Mouse (Mus musculus): ENCODE measurements around the gene Gpr68.

Gpr68 gene

DNA sequence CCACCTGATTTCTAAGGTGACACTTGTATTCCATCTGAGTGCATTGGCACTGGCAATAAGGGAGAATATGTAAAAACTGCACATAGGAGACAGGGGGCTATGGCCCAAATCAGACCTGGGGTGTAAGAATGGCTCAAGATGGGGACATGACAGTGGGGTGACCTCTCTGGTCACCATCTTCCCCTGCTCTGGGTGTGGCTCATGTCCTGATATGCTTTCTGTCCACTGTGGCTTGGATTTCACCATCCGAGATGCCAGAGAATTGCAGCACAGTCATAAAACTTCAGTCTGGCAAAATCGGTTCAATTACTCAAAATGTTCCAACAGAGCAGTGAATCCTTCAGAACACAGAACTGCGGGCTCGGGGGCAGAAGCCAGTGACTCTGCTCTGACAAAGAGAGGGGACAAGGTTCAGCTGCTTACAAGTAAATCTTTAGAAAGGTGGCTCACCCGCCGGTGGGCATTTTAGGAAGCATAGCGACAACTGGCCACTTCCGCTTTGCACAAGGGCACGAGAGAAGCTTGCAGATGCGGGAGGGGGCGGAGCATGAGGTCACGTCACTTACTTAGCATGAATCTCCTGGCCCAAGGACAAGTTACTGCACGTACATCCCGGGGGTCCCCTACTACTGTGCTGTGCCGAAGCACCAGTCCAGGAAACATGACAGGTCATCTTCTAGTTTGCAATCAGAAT, 16.8 kb upstream of the Gpr68 start:
- DNase-seq (ENCODE audit: low spot score) = no peak

DNA sequence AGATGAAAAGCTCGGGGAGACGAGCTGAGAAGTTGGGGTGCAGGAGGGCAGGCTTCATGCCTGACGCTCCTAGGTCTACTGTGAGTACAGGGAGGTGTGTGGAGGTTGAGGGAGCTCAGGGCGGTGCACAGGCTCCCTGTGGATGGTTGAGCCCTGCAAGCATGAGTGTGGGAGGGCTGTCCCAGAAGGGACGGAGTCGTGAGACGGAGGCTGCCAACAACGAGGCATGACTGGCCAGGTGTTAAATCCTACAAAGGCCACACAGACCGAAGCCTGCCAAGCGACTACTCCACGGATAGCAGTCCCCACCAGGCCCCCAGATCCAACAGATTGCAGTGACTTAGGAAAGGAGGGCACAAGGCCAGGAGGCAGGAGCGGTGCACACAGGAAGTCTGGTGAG, 2.7 kb upstream of the Gpr68 start:
- peak; percentile 41 for DNase-seq (ENCODE audit: low spot score)

DNA sequence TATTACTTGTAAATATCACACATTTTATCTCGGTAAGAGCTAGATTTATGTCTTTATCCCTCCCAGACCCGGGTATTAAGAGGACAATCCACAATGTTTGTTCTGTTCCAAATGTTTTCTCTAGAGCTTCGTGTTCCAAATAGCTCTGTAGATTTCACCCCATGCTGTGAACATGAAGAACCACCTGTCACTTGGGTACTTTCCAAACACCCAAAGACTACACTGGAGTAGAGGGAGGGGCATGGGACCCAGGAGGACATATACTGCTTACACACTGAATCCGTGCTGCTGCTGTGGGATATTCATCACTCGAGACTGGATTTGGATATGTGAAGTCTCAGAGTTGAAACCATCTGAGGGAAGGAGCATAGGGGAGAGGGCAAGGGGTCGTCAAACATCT, 1.8 kb upstream of the Gpr68 start:
- DNase-seq (ENCODE audit: low spot score) = no peak

DNA sequence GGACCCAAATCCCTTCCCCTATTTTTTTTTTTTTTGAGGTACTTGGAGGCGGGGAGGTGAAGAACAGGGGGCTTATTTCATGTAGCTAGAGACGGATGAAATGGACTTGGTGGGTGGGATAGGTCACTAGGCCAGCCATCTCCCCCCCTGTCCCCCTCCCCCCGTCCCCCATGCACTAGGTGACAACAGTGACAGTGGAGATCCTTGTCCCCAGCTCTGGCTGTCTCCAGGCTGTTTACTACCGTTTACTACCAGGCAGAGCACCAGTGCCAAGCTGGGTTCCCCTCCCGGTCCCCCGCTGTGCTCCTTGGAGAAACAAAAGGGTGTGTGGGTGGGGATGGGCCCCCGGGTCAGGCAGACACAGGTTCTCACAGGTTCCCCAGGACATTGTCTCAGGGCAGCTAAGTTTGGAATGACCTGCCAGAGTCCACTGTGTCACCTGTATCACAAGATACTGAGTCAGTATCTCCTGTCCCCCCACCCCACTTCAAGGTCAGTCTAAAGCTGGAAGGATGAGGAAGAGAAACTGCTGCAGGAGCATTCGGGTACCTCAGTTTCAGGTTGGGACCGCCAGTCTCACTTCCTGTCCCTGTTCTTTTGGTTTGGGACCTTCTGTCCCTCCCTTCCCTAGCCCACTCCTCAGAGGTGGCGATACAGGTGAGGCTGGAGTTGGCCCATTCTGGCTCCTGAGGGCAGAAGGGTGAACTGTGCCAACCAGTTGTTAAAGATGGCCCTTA, 468 bp upstream of the Gpr68 start:
- DNase-seq (ENCODE audit: low spot score) = no peak

DNA sequence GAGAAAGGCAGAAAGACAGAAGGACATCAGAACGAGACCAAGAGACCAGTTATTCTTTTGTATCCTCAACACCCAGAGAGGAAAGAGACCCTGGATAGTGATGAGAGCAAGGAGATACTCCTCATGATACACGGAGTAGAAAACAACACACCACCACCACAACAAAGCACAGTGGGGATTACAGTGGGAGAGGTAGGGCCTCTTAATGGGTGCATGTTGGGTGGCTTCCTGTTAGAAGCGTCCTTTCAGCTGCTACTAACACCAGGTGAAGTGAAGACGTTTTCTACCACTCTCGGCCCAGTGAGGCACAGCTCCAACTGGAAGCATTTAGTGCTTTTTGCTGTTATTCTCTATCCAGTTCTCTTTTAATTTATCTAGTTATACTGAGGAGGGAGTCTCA, 1.1 kb downstream of the Gpr68 start:
- DNase-seq (ENCODE audit: low spot score) = no peak

DNA sequence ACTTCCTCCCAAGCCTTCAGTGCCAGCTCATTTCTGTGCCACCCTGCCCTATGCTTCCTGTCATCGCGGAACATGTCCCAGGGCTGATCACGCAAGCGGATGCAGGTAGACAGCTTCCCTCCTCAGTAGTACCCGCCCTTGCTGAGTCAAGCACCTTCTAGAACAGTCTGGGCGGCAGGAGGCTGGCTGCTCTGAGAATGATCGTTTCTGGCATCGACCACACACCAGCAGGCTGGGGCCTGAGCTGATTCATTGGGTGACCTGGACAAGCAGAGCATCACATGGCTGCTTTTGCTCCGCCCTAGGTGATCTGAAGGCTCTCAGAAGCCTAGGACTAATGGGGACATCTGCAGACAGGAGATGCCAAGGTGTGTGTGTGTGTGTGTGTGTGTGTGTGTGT, 4.2 kb downstream of the Gpr68 start:
- DNase-seq (ENCODE audit: low spot score) = no peak

DNA sequence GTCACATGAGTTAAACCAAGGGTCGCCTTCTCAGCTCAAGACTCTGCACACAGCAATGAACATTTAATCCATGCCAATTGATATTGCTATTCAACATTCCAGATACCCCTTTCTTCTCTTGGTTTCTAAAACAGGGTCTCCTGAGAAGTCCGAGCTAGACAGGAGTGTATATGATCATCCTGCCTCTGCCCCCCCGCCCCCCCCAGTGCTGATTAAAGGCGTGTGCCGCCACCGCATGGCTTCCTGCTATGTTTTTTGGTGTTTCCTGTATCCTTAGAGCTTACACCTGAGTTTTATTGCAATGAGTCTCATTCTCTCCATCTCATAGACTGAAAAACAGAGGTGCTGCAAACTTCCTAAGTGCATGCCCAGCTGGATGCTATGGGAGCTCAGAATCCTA, 6.6 kb downstream of the Gpr68 start:
- DNase-seq (ENCODE audit: low spot score) = no peak

DNA sequence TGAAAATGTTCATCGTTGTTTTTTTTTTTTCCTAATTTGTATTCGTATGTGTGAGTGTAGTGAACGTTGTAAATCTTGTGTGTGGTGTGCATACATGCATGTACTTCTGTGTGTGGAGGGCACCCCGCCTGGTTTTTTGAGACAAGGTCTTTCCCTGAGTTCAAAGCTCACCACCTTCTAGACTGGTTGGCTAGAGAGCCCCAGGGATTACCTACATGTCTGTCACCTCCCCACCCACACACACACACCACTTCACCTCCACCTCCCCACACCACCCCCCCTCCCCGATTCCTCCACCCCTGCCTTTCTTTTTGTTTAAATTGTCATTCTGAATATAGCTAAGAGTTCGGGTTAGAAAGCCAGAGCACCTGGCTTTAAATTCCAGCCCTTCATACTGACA, 7.1 kb downstream of the Gpr68 start:
- DNase-seq (ENCODE audit: low spot score) = no peak

DNA sequence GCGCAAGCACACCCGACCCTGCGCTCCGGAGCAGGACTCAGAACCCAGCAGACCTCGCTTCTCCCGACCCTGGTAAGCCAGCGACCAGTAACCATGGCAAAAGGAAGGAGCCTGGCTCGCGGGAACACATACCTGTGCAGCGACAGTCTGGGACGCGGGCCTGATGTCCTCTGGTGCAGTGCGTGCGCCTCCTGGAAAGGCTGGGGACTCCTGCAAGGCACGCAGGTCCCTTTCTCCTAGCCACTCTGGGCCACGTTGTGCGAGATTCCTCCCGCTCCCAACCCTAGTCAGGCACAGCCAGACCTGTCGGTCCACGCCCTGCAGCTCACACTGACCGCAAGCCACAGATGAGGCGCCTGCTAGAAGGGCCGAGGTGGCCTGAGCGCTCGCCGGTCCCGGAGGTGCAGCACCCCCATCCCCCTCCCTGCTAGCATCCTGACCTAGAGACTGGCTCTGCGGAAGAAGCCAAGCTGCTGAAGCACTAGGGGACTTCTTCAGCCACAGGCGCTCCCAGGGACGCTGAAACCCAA, 8.8 kb downstream of the Gpr68 start:
- no peak for DNase-seq (ENCODE audit: low spot score)

DNA sequence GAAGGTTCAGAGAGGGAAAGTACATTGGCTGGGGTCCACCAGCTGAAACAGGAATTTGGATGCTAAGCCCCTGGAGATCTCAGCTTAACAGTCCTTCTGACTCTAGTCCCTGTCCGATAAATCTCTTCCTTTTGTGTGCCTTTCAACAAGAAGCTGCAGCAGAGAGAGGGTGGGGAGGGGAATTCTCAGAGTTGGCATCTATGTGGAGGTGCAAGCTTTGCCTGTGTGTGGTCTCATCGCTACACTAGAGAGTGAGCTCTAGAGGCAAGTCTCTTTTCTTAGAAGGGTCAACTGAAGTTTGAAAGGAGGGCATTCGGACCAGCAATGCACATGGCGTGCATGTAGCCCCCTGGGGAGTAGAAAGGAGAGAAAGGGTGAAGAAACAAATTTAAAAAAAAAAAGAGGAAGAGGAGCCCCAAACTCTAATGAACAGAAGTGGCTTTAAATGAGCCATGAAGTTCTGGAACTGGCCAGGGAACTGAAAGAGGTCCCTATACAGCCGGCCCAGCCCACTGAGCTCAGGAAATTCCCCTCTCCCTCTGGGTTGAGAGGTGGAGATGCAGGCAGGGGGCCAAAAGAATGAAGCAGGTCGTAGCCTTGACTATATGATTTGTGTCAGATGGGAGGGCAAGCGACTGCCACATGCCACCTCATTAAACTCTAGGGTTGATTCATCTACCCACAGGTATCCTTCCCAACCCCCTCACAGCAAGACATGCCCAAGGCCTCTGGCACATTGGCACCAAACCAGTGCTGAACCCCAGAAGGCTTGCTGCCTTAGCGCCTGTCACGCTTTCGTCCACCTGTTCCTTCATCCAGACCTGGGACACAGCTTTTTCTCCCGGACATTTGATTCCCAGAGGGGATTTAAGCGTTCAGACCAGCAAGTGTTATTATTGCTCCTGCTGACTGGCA, 10.0 kb downstream of the Gpr68 start:
- DNase-seq (ENCODE audit: low spot score) = no peak

DNA sequence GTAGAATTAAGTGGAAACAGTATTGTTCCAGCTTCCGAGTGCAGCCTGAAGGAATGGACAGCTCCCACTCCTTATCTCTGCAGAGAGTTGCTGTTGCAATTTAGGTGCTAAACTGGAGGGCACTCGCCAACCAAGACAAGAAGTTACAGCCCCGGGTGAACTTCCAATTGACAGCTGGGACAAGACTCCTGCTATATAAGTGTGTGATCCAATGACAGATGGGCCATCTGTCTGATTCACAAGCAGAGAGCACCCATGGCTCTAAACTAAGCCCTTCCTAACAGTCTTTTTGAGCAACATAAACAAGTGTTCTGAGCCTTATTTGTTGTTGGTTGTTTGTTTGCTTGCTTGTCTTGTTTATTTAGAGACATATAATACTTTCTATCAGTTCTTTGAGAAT, 11.3 kb downstream of the Gpr68 start:
- DNase-seq (ENCODE audit: low spot score) = no peak

DNA sequence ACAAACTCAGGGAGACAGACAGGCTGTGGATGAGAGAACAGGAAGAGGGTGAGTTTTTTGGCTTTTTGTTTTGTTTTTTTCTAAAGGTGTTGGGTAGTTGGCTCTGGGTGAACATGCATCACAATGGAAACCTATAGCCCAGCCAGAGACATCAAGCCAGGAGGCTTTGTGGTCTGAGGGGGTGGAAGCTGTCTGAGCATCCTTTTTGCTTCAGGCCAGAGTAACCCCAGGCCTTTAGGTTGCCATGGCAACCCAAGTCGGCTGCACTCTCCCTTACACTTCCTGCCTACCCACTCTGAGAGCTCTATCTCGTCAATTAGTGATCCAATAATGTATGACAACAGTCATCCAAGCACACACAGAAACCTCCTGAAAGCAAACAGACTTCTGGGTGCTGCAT, 12.5 kb downstream of the Gpr68 start:
- DNase-seq (ENCODE audit: low spot score) = no peak

DNA sequence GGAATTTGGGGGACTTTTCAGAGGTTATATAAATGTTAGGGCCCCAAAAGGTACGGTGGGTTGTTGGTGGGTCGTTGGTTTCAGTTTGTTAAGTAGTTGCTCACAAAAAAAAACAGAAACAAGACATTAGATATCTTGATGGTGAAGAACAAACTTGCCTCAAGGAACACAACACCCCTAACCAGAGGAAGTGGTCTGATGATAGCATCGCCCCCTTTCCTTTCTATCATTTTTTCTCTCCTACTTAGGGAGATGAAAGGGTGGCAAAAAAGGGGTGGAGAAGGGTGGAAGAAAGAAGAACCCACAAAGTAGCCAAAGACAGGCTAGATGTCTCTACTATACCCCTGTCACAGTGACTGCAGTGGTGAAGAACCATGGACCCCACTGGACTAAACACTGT, 17.4 kb downstream of the Gpr68 start:
- DNase-seq (ENCODE audit: low spot score) = no peak

DNA sequence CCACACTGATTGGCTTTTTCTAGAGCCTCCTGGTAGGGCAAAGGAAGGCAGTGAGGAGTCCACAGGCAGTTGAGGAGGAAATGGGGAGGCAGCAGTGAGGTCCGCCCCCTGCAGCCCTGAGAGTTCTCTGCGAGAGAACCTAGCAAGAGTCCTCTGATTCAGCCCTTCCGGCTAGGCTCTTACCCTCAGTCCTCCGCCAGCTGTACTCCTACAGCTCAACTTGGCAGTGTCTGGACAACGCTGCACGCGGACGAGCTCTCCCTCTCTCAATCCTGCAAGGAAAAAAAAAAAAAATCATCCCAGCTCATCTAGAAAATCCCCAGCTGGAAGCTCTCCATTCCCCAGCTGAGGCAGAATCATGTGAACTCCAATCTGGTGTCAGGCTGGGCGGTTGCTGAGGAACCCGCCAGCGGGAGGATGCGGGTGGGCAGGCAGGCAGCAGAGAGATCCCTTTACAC, 20.2 kb downstream of the Gpr68 start:
- peak; percentile 48 for DNase-seq (ENCODE audit: low spot score)

DNA sequence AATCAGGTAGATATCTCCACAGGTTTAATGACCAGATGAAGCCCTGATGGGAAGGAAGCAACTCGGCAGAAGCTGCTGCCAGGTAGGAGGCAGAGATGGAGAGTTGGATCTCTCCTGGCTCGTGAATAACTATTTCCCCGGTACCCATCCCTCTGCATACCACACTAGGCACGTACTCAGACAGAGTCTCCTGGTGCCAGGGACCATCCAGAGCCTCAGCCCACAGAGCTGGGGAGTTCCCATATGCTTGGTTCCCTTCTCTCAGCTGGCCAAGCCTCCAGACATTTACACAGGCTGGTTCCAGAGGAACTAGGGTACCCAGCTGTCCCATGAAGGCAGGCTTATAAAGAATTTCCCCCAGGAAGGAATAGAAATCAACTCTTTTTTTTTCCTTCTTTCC, 21.1 kb downstream of the Gpr68 start:
- DNase-seq (ENCODE audit: low spot score) = no peak

DNA sequence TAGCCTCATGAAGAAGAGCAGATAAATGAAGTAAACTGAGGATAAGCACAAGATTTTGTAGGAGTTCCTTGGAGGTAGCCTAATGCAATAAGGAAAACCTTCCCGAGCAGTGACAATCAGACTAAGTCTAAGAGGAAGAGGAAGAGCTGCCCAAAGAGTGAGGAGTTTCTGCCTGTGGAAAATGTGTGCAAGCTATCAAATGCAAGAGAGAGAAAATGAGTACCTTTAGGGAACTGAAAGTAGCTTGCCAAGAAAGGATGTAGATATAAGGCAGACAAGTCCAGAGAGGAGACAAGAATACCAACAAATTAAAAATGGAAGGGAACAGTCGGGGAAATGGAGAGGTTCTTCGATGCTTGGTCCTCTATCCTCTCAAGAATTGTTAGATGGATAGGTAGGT, 22.4 kb downstream of the Gpr68 start:
- no peak for DNase-seq (ENCODE audit: low spot score)

DNA sequence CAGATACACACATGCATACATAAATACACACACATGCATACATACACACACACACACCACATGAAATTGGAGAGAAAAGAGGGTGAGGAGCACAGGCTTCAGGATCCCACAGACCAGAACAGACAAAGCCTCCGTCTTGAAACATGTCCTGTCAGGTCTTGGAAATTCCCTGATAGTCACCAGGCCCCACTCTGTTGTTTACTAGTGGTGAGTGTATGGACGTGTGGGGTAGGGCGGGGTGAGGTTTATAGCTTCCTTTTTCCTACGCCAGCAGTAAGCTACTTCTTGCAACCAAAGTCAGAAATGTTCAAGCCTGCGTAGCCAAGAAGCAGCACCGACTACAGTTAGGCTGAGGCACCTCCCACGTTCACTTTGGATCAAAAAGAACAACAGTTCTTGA, 24.8 kb downstream of the Gpr68 start:
- DNase-seq (ENCODE audit: low spot score) = no peak

DNA sequence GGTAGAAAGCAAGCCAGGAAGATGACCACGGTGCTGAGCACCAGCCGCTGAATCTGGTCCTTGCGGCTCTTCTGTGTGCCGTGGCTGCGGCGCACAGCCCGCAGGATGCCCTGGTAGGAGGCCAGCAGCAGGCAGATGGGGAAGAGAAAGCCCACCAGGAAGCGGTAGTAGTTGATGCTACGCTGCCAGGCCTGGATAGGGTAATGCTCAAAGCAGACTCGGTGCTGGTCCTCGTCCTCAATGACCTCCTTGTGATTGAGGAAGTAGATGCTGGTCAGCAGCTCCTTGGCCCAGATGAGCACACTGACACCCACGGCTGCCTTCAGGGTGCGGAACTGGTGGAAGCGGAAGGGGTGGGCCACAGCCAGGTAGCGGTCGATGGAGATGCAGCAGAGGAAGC, 29.4 kb downstream of the Gpr68 start:
- DNase-seq (ENCODE audit: low spot score) = no peak

DNA sequence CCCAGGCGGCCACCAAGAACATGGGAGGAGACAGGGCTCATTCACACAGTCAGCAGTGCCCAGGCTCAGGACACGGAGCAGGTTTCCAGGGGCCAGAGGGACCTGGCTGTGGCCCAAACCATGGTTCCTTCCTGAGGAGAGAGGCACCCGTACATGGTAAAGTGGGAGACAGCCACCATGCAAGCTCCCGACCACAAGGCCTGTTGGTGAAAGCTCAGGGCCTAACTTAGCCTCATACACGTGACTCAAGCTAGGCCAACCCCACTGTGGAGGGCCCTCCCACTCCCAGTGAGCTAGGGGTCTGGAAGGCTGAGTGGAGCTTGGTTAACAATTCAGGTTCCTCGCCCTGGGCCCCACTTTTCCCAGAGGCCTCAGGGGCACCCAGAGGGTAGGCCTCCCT, 30.1 kb downstream of the Gpr68 start:
- DNase-seq (ENCODE audit: low spot score) = no peak

DNA sequence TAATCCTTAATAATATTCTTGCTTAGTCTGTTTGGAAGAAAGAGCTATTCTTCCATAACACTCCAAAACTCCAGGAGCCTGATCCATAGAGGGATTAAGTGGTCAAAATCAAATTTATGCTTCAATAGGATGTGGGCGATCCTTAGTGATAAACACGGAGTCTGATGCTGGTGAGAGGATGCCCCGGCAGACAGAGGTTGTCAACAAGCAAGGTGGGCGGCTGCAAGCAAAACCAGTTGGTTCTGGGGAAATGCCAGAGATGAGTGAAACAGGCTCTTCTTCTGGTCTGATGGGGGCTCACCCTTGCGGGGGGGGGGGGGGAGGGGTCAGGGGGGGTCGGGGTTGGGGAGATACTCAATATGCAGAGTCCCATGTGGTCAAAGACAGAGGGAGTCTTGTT, 32.0 kb downstream of the Gpr68 start:
- DNase-seq (ENCODE audit: low spot score) = no peak

DNA sequence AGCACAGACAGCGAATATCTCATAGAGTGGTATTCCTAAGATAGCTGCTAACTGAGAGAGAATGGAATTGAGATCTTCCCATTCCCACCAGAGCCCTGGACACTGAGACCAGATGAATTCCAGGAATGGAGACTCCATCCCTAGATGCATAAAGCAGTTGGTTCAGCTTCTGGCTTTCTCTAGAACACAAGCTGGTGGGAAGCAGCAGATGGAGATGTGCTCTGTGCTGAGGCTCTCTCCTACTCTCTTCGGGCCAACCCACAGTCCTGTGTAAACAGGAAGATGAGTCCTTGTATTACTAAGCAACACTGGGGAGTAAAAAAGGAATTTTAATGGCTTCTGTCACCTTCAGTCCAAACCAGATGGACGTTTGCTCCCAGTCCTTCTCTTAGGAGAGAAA, 32.4 kb downstream of the Gpr68 start:
- peak; percentile 29 for DNase-seq (ENCODE audit: low spot score)

DNA sequence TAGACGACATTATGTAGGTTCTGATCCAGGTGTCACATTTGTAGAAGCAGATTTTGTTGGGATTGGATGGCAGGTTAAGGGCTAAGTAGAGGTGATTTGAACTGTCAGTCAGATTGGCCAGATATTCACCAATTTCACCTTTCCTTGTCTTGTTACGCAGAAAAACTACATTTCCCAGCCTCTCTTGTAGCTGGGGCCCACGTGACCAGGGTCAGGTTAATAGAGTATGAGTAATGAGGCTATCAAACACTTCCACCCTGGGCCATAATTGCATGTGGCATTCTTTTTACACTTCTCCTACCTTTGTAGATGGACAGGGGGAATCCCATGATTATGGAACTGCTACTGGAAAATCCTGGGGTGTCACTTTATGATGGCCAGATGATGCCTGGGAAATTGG, 34.4 kb downstream of the Gpr68 start:
- no peak for DNase-seq (ENCODE audit: low spot score)

DNA sequence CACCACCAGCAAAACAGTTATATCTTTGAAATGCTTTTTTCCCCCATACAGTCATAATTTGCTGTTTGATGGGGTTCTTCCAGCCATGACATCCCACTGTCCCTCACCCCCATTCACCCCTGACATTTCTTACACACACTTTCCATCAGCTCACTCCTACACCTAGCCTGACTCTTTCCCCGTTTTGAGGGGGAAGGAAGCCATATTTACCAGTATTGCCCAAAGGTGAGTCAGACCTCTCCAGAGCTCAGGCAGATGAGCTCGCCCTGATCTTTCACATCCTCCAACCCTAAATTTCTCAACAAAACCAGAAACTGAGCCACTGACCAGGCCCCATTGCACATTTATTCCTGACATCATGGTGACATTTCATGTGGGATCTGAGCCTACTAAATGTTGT, 36.2 kb downstream of the Gpr68 start:
- DNase-seq (ENCODE audit: low spot score) = no peak

All from left cerebral cortex, adult 11 months (tissue).